Mouse (Mus musculus): ENCODE results near the gene Gm28230.

DNA sequence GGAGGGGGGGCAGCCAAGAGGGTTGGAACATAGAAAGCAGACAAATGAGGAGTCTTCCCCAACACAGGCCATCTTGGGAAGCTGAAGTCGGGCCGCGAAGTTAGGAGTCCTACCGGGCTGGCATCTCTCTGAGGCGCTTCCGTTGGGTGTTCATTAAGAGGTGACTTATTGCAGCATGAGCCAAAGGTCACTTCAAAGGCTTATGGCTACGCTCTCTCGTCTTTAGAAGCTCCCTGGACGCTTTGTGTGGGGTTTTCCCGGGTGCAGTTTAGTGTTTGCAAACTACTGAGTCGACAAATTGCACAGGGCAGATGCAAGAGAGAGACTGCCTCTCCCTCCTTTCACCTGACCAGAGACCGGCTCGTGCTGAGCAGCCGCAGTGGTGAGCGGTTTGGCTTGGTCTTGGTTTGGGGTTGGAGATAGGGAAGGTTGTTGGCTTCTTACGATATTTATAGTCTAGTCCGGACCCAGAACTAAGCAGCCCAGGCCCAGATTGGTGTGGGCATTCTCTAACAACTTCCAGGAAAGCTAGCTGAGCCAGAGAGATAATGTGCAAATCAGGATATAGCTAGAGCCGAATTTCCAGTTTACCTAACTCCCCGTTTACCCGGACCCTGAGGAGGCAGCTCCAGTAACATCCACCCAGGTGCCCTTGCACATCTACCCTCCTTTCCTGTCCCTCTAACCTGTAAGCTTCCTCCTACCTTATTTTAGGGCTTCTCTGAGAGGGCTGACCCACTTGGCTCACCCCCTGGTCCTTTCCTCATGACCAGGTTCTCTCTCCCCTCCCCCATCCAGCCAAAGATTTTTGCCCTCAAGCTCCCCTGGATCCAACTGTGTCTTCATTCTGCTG lies 12.3 kb downstream of the Gm28230 start:
- no peak for TF ChIP-seq GABPA (IDR thresholded peaks at IDR 0.05; ENCODE audit: low read depth, low read length)
- TF ChIP-seq SIN3A (IDR thresholded peaks at IDR 0.05; ENCODE audit: low read length), result no peak
- TF ChIP-seq POLR2A (IDR thresholded peaks at IDR 0.05; ENCODE audit: control insufficient read depth in 1 of 2, insufficient read depth in 1 of 2, low read depth in 1 of 2, low read length in 2 of 2, poor library complexity in 1 of 2), result no peak
